Comparison of ENCODE assay signal across 8 mouse cellular contexts in genomic region chr2:131344449-131344848, GRCm38 (mm10). TPM values are rescaled to one million over a fixed set of nuclear protein-coding genes. Genes with fewer than 3 reads are reported as not detected.
DNase-seq lines count a peak whose midpoint lies in the region; ATAC-seq lines count a peak whose summit lies in the region.
"Had no signal": no experiment of that assay in that cellular context is flagged by ENCODE, and none has a peak within 500 bp of the region (broad histone marks: within the 10 kb centered on the region; RNA-seq: fewer than 3 reads in every experiment).

No protein-coding gene starts in this region.

- no peak overlapping the region for H3K9ac ChIP-seq in midbrain, embryonic 11.5 days (ENCODE audit: low read length)
- H3K9ac ChIP-seq: limb, embryonic 15.5 days had no signal

- H3K27ac ChIP-seq in midbrain, embryonic 11.5 days (ENCODE audit: low read depth, low read length) = no peak overlapping the region
- H3K27ac ChIP-seq: limb, embryonic 15.5 days had no signal

- H3K9me3 ChIP-seq in midbrain, embryonic 11.5 days (ENCODE audit: control insufficient read depth, low read length) = no peaks in the 10 kb centered on the region
- H3K9me3 ChIP-seq: limb, embryonic 15.5 days had no signal

- H3K4me2 ChIP-seq in midbrain, embryonic 11.5 days = no peak overlapping the region
- H3K4me2 ChIP-seq: limb, embryonic 15.5 days had no signal

- intact Hi-C loops in heart, postnatal 25 days (cut with DNase I) = no loop called here

- peak; percentile 19 to 59 for DNase-seq in layer of hippocampus, adult 18-20 months (ENCODE audit: low spot score in 2 of 2)
- no peak for DNase-seq in layer of hippocampus, adult 9-10 months (ENCODE audit: low spot score)
- peak; percentile 85 for DNase-seq in brain, adult 2 months (ENCODE audit: low read depth, low spot score)
- peak; percentile 82 for DNase-seq in cerebellum, adult 9-10 months
- DNase-seq in heart, postnatal 25 days (ENCODE audit: low spot score) = peak; percentile 6
- DNase-seq in midbrain, embryonic 11.5 days (ENCODE audit: low spot score, missing footprints) = no peak

- no peak for ATAC-seq in midbrain, embryonic 11.5 days (ENCODE audit: low FRiP score)
- ATAC-seq in granulocyte monocyte progenitor cell, adult 5-6 weeks (replicated peaks; ENCODE audit: poor library complexity, severe bottlenecking) = no peak

- 71% methylated on average over 3 of the region's 3 CpGs for WGBS in midbrain, embryonic 11.5 days

- H3K4me1 ChIP-seq in midbrain, embryonic 11.5 days (ENCODE audit: control insufficient read depth, insufficient read depth, low read length) = no peaks in the 10 kb centered on the region
- H3K4me1 ChIP-seq: limb, embryonic 15.5 days had no signal

- H3K36me3 ChIP-seq in midbrain, embryonic 11.5 days (ENCODE audit: control insufficient read depth, insufficient read depth, low read length) = no peaks in the 10 kb centered on the region
- H3K36me3 ChIP-seq: limb, embryonic 15.5 days had no signal

- H3K4me3 ChIP-seq in midbrain, embryonic 11.5 days (ENCODE audit: low read depth, low read length) = no peak overlapping the region
- H3K4me3 ChIP-seq: limb, embryonic 15.5 days had no signal

- no peaks in the 10 kb centered on the region for H3K27me3 ChIP-seq in midbrain, embryonic 11.5 days (ENCODE audit: control insufficient read depth, insufficient read depth, low read length)
- H3K27me3 ChIP-seq: limb, embryonic 15.5 days had no signal

RNA-seq across cellular contexts. Expression of gene Rnf24, which starts 8.2 kb away (rescaled TPM):
- 10 to 100 TPM; 28.8 to 32.3 TPM for total RNA-seq in layer of hippocampus, adult 18-20 months (2021)
- total RNA-seq in heart, postnatal 25 days (2021) = 1 to 10 TPM; 3.6 to 3.9 TPM
- polyA plus RNA-seq in midbrain, embryonic 11.5 days (2014; fragmentation: Nextera tagmentation; extraction: Ambion mirVana) = 8.5 and 9.2 TPM in 2 replicates
- total RNA-seq in granulocyte monocyte progenitor cell, adult 5-6 weeks (2014; fragmentation: Nextera tagmentation) = 2.8 and 8.2 TPM in 2 replicates
- total RNA-seq in granulocyte monocyte progenitor cell, adult 5-6 weeks (2017) = 1.6 and 1.9 TPM in 2 replicates

Comparison
In these comparisons a context has a peak if more than half of its experiments do, and no peak if none do; other contexts are left out.
1. DNase-seq: peak in layer of hippocampus, adult 18-20 months (2 of 2), brain, adult 2 months (single experiment), cerebellum, adult 9-10 months (single experiment) and heart, postnatal 25 days (single experiment); none in layer of hippocampus, adult 9-10 months (single experiment) and midbrain, embryonic 11.5 days (single experiment).